Mouse (Mus musculus) lung, adult 2 months (tissue): ENCODE data around the gene Adgrd1.

Source experiments
- CTCF ChIP-seq: fragments of 200-500 bp; IDR thresholded peaks from 2 replicates; pipeline ENCODE4 v1.5.1; 2011; ENCODE audit warnings: mild to moderate bottlenecking, low read length, control low read depth; ENCODE audit not compliant: insufficient read depth
- POLR2A ChIP-seq: fragments of 200-500 bp; IDR thresholded peaks from 2 replicates; pipeline ENCODE4 v1.6.1; 2011; ENCODE audit warnings: low read depth, mild to moderate bottlenecking, control low read depth, low read length, borderline replicate concordance; ENCODE audit errors: extremely low read depth

- TF ChIP-seq POLR2A (no peak), CTCF (no peak)
Observed at GRCm38 (mm10) chr5:129164091-129164490, 67.5 kb downstream of the Adgrd1 start.
